Mouse (Mus musculus) kidney, postnatal 25 days (tissue): ENCODE measurements around the gene Fubp3.
"Not testable (repeated sequence)": the region's sequence is repeated elsewhere in the genome, so short reads cannot be mapped to it uniquely, and the experiment has no call there.

Source experiments
- DNase-seq, 2 experiments: peaks; one replicate each; pipeline ENCODE4 v3.0.0; 2021; ENCODE audit warnings: mixed read lengths in 2 of 2

The Fubp3 gene

GRCm38 (mm10) chr2:31572051-31572914 lies at the start of gene Fubp3:
Gene Fubp3 (plus strand): TSS chr2:31572651.
- peak; percentile 92 to 97 for DNase-seq

- DNase-seq = no peak
These were observed 47.8 kb upstream of the Fubp3 start for GRCm38 (mm10) chr2:31524641-31525040.

GRCm38 (mm10) chr2:31525778-31526177 lies 46.7 kb upstream of the Fubp3 start:
- DNase-seq = no peak

GRCm38 (mm10) chr2:31530201-31530600 lies 42.2 kb upstream of the Fubp3 start:
- no peak for DNase-seq

GRCm38 (mm10) chr2:31537054-31537453 lies 35.4 kb upstream of the Fubp3 start:
- no peak for DNase-seq

GRCm38 (mm10) chr2:31538745-31539144 lies 33.7 kb upstream of the Fubp3 start:
- DNase-seq = no peak

GRCm38 (mm10) chr2:31541581-31541980 lies 30.9 kb upstream of the Fubp3 start:
- DNase-seq = peak; percentile 32 to 76

- no peak for DNase-seq
These were observed 24.7 kb upstream of the Fubp3 start for GRCm38 (mm10) chr2:31547726-31548125.

GRCm38 (mm10) chr2:31550503-31550902 lies 21.9 kb upstream of the Fubp3 start:
- DNase-seq = no peak

GRCm38 (mm10) chr2:31551351-31551750 lies 21.1 kb upstream of the Fubp3 start:
- DNase-seq = not testable (repeated sequence)

GRCm38 (mm10) chr2:31551971-31552370 lies 20.5 kb upstream of the Fubp3 start:
- no peak for DNase-seq

GRCm38 (mm10) chr2:31554619-31555018 lies 17.8 kb upstream of the Fubp3 start:
- no peak for DNase-seq

GRCm38 (mm10) chr2:31572915-31573635 lies 624 bp downstream of the Fubp3 start:
- DNase-seq = peak in 1 of 2 experiments; percentile 5

GRCm38 (mm10) chr2:31581617-31582016 lies 9.2 kb downstream of the Fubp3 start:
- DNase-seq = no peak

GRCm38 (mm10) chr2:31591799-31592484 lies 19.5 kb downstream of the Fubp3 start:
- no peak for DNase-seq

- no peak for DNase-seq
These were observed 35.1 kb downstream of the Fubp3 start for GRCm38 (mm10) chr2:31607555-31607954.

- no peak for DNase-seq
These were observed 37.4 kb downstream of the Fubp3 start for GRCm38 (mm10) chr2:31609859-31610261.

- no peak for DNase-seq
These were observed 38.5 kb downstream of the Fubp3 start for GRCm38 (mm10) chr2:31610922-31611321.

- no peak for DNase-seq
These were observed 38.9 kb downstream of the Fubp3 start for GRCm38 (mm10) chr2:31611400-31611799.

- no peak for DNase-seq
These were observed 40.2 kb downstream of the Fubp3 start for GRCm38 (mm10) chr2:31612627-31613026.

- no peak for DNase-seq
These were observed 41.3 kb downstream of the Fubp3 start for GRCm38 (mm10) chr2:31613781-31614180.

- DNase-seq = no peak
These were observed 46.2 kb downstream of the Fubp3 start for GRCm38 (mm10) chr2:31618484-31619161.

GRCm38 (mm10) chr2:31619208-31619607 lies 46.8 kb downstream of the Fubp3 start:
- DNase-seq = no peak
